Mouse (Mus musculus) intestine, embryonic 14.5 days (tissue): ENCODE data around the gene Lars2. TPM values are rescaled to one million over a fixed set of nuclear protein-coding genes. Genes with fewer than 3 reads are reported as not detected.

Experiments used
- ATAC-seq: fragments of 200-750 bp; cut with Nextera tagmentation; replicated peaks from 2 replicates; pipeline ENCODE4 v1.8.0; 2017; ENCODE audit warnings: low read depth, moderate number of reproducible peaks, moderate TSS enrichment, moderate library complexity; ENCODE audit not compliant: low FRiP score, low TSS enrichment
- DNase-seq: peaks from one replicate; pipeline ENCODE4 v3.0.0-alpha.2; 2018; ENCODE audit warnings: low spot score
- H3K27ac ChIP-seq: fragments of 300-500 bp; sonication (generic); 2 replicates; pipeline ENCODE4 v1.5.1; 2014; ENCODE audit warnings: low read depth, mild to moderate bottlenecking, control low read depth
- H3K27me3 ChIP-seq: fragments of 300-500 bp; sonication (generic); replicated peaks from 2 replicates; pipeline ENCODE4 v1.6.1; 2014; ENCODE audit warnings: low read length, control low read depth; ENCODE audit not compliant: control insufficient read depth, insufficient read depth
- H3K36me3 ChIP-seq: fragments of 300-500 bp; sonication (generic); 2 replicates; pipeline ENCODE4 v1.6.1; 2014; ENCODE audit warnings: low read length, control low read depth; ENCODE audit not compliant: control insufficient read depth, insufficient read depth
- H3K4me1 ChIP-seq: fragments of 300-500 bp; sonication (generic); replicated peaks from 2 replicates; pipeline ENCODE4 v1.6.1; 2014; ENCODE audit warnings: low read length, control low read depth, mixed read lengths; ENCODE audit not compliant: control insufficient read depth, insufficient read depth
- H3K4me2 ChIP-seq: fragments of 300-500 bp; sonication (generic); 2 replicates; pipeline ENCODE4 v1.6.1; 2014; ENCODE audit warnings: low read length
- H3K4me3 ChIP-seq: fragments of 300-500 bp; sonication (generic); 2 replicates; pipeline ENCODE4 v1.5.1; 2014; ENCODE audit warnings: low read depth, low read length, control low read depth, mixed read lengths
- H3K9ac ChIP-seq: fragments of 300-500 bp; sonication (generic); 2 replicates; pipeline ENCODE4 v1.6.1; 2014; ENCODE audit warnings: mild to moderate bottlenecking, low read length
- H3K9me3 ChIP-seq: fragments of 300-500 bp; sonication (generic); 2 replicates; pipeline ENCODE4 v1.6.1; 2016; ENCODE audit warnings: low read length, control low read depth; ENCODE audit not compliant: control insufficient read depth
- WGBS: fragments of 180-500 bp; shearing (Covaris S2); extraction: QIAGEN DNeasy Blood & Tissue Kit; methylation state at CpG from one replicate; pipeline ENCODE4 v1.1.7; 2014; 5-methylcytosine and 5-hydroxymethylcytosine counted together
- polyA plus RNA-seq: library from polyadenylated mRNA; unstranded; fragments of >200 nt; fragmentation: Nextera tagmentation; extraction: Ambion mirVana; gene quantifications from 2 replicates; pipeline ENCODE4 v1.2.1, GENCODE M21; 2014

Gene Lars2
- polyA plus RNA-seq, 1 experiment from 2014 or later = 1,414 TPM

- ATAC-seq = no peak
- H3K9me3 ChIP-seq = no peaks in the 10 kb centered on the region
- peaks cover 58% of the 10 kb centered on the region for H3K36me3 ChIP-seq
- no peak overlapping the region for H3K27ac ChIP-seq
- H3K4me2 ChIP-seq = no peak overlapping the region
- WGBS = 92% methylated on average over 3 of the region's 3 CpGs
- DNase-seq = no peak
- H3K4me1 ChIP-seq = peaks cover 67% of the 10 kb centered on the region
- no peak overlapping the region for H3K9ac ChIP-seq
- H3K4me3 ChIP-seq = no peak overlapping the region
- no peaks in the 10 kb centered on the region for H3K27me3 ChIP-seq
Observed at GRCm38 (mm10) chr9:123484830-123485229, 118.1 kb downstream of the Lars2 start.

GRCm38 (mm10) chr9:123485561-123485960 is 118.8 kb downstream of the Lars2 start:
- Histone ChIP-seq H3K4me1 (peaks cover 66% of the 10 kb centered on the region), H3K4me3 (no peak overlapping the region), H3K4me2 (no peak overlapping the region), H3K27ac (no peak overlapping the region), H3K36me3 (peaks cover 55% of the 10 kb centered on the region), H3K27me3 (no peaks in the 10 kb centered on the region), H3K9me3 (no peaks in the 10 kb centered on the region), H3K9ac (no peak overlapping the region)
- DNase-seq = no peak
- WGBS = 90% methylated on average over 4 of the region's 4 CpGs
- ATAC-seq = no peak

DNA sequence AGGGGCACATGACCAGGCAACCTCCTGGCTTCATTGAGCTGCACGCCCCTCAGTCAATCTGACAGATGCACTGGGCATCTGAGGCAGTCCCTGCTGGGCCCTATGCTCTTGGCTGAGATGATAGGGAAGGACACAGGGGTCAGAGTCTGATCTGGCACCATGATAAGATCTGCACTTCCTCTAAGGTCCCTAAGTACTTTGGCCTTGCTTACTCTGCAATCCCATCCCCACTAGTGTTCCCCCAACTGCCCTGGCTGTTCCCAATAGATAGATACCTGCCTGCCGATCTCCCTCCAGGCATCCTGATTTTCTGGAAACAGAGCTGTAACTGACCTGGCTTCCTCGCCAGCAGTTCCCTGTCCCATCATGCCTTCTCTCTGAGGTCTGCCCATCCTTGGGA is 119.9 kb downstream of the Lars2 start:
- Histone ChIP-seq H3K4me2 (no peak overlapping the region), H3K9ac (no peak overlapping the region), H3K27me3 (no peaks in the 10 kb centered on the region), H3K4me1 (peaks cover 65% of the 10 kb centered on the region), H3K27ac (no peak overlapping the region), H3K9me3 (no peaks in the 10 kb centered on the region), H3K36me3 (peaks cover 50% of the 10 kb centered on the region), H3K4me3 (no peak overlapping the region)
- WGBS = 61% methylated on average over 3 of the region's 3 CpGs
- ATAC-seq (no peak), DNase-seq (no peak)

- H3K27me3 ChIP-seq = no peaks in the 10 kb centered on the region
- DNase-seq (no peak), ATAC-seq (no peak)
- no peak overlapping the region for H3K27ac ChIP-seq
- H3K4me2 ChIP-seq = no peak overlapping the region
- H3K36me3 ChIP-seq = peaks cover 39% of the 10 kb centered on the region
- H3K4me1 ChIP-seq = peaks cover 51% of the 10 kb centered on the region
- no peak overlapping the region for H3K9ac ChIP-seq
- WGBS = 70% methylated on average over 2 of the region's 2 CpGs
- no peaks in the 10 kb centered on the region for H3K9me3 ChIP-seq
- no peak overlapping the region for H3K4me3 ChIP-seq
Observed at GRCm38 (mm10) chr9:123489073-123489472, 122.3 kb downstream of the Lars2 start.

DNA sequence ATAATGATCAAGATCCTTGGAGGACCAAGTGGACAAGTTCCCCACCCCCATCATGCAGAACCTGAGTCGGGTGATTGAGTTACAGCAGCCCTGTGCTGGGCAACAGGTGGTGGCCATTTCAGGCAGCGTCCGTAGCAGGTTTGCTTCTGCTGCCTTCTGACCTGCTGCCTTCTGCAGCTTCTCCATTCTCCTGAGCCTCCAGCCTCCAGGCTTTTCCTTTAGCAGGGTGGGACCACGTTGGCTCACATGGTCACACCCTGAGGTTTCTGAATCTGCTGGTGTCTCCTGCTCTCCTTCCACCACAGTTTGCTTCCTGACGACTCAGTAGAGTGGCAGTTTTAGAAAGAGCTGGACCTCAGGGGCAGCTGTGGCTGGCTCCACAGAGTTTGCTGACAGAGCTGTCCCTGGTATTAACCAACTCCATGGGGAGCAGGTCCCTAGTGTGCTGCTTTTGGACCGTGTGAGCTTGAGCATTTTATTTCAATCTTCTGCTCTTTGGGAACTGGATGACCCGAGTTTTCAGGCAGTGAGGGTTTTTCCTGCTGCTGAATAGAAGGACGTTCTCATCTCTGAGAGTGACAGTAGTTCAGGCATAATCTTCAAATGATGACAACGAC is 123.1 kb downstream of the Lars2 start:
- WGBS = 63% methylated on average over 9 of the region's 9 CpGs
- peaks cover 32% of the 10 kb centered on the region for H3K36me3 ChIP-seq
- ATAC-seq = no peak
- H3K27me3 ChIP-seq = no peaks in the 10 kb centered on the region
- H3K4me2 ChIP-seq = no peak overlapping the region
- H3K4me1 ChIP-seq = peaks cover 51% of the 10 kb centered on the region
- DNase-seq = no peak
- no peak overlapping the region for H3K27ac ChIP-seq
- no peaks in the 10 kb centered on the region for H3K9me3 ChIP-seq
- H3K4me3 ChIP-seq = no peak overlapping the region
- no peak overlapping the region for H3K9ac ChIP-seq

- no peaks in the 10 kb centered on the region for H3K27me3 ChIP-seq
- no peak overlapping the region for H3K27ac ChIP-seq
- no peak overlapping the region for H3K4me2 ChIP-seq
- peaks cover 56% of the 10 kb centered on the region for H3K4me1 ChIP-seq
- no peaks in the 10 kb centered on the region for H3K9me3 ChIP-seq
- 65% methylated on average over 5 of the region's 5 CpGs for WGBS
- H3K36me3 ChIP-seq = peaks cover 22% of the 10 kb centered on the region
- H3K9ac ChIP-seq = no peak overlapping the region
- no peak for ATAC-seq
- no peak overlapping the region for H3K4me3 ChIP-seq
- DNase-seq = no peak
Observed at GRCm38 (mm10) chr9:123490930-123491329, 124.2 kb downstream of the Lars2 start.

DNA sequence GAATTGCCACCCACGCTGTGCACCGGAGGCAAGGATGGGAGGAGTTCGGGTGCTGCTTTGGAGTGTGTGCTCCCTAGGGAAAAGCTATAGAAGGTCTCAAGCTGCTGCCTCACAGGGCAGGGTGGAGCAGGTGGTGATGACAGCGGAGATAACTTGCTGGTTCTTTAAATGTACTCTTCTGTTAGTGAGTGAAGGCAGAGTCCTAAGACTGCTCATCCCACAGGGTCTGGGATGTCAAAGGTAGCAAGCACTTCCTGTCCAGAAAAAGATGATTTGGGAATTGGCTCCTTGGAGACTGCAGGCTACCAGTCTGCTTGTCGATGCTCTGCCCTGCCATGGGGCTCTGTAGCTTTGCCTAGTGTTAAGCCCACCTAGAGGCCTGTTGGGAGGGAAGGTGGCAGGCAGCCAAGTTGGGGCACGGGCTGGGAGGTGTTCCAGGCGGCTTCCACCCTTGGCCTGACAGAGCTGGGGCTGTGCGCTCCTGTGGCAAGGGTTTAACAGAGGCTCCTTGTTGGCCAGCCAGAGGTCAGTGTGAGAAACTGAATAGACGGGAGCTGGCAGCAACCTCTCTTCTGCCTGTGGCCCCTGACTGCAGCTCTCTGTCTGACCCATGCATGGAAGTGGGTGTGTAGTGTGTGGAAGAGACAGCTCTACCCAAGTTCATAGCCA is 125.3 kb downstream of the Lars2 start:
- Histone ChIP-seq H3K4me3 (no peak overlapping the region), H3K4me1 (peaks cover 51% of the 10 kb centered on the region), H3K9ac (no peak overlapping the region), H3K27me3 (no peaks in the 10 kb centered on the region), H3K27ac (no peak overlapping the region), H3K9me3 (no peaks in the 10 kb centered on the region), H3K36me3 (0 out of 2 replicates have a peak, but pooled peaks cover 11% of the 10 kb centered on the region), H3K4me2 (no peak overlapping the region)
- DNase-seq (no peak), ATAC-seq (0 out of 2 replicates have a peak, but pooled peaks have one; percentile 6)
- 60% methylated on average over 9 of the region's 9 CpGs for WGBS

- Histone ChIP-seq H3K4me1 (peaks cover 26% of the 10 kb centered on the region), H3K4me2 (0 out of 2 replicates have a peak overlapping the region, but pooled peaks have one; percentile 24), H3K27me3 (no peaks in the 10 kb centered on the region), H3K4me3 (no peak overlapping the region), H3K9ac (no peak overlapping the region), H3K9me3 (no peaks in the 10 kb centered on the region), H3K36me3 (peaks cover 18% of the 10 kb centered on the region), H3K27ac (peak overlapping the region; percentile 18; the same call in 1 of the 2 replicates)
- 17% methylated on average over 13 of the region's 13 CpGs for WGBS
- DNase-seq (peak; percentile 71), ATAC-seq (no peak; the same call in 1 of the 2 replicates)
Observed at GRCm38 (mm10) chr9:123496665-123497064, 129.9 kb downstream of the Lars2 start.

GRCm38 (mm10) chr9:123497906-123498305 is 131.2 kb downstream of the Lars2 start:
- Histone ChIP-seq H3K27me3 (no peaks in the 10 kb centered on the region), H3K4me1 (peaks cover 18% of the 10 kb centered on the region), H3K36me3 (peaks cover 27% of the 10 kb centered on the region), H3K9me3 (no peaks in the 10 kb centered on the region), H3K27ac (no peak overlapping the region), H3K4me2 (no peak overlapping the region), H3K9ac (no peak overlapping the region), H3K4me3 (no peak overlapping the region)
- whole genome bisulfite sequencing = 72% methylated on average over 5 of the region's 5 CpGs
- DNase-seq = no peak
- no peak for ATAC-seq
